Mouse (Mus musculus) small intestine, adult 10 weeks (tissue): ENCODE measurements around the gene Slc17a6. TPM values are rescaled to one million over a fixed set of nuclear protein-coding genes. Genes with fewer than 3 reads are reported as not detected.

Source experiments
- polyA plus RNA-seq: library from polyadenylated mRNA; stranded (reverse); fragments of 350-450 nt; fragmentation: Illumina TruSeq; extraction: RNeasy Lipid Tissue Mini Kit (QIAGEN cat#74804); gene quantifications from one replicate; pipeline ENCODE4 v1.2.3, GENCODE M21; 2014; ENCODE audit warnings: low replicate concordance

Gene Slc17a6
- polyA plus RNA-seq, result 0.11 TPM

GRCm38 (mm10) chr7:51621694-51622145 lies at the start of gene Slc17a6:
TSS of gene Slc17a6 (plus strand) at chr7:51622006.

Other genes with a start within 250 kb of the Slc17a6 start
- gene Ano5, start 111.0 kb upstream of the Slc17a6 start, polyA plus RNA-seq, result 0.63 TPM
- 21.2 TPM for gene Gas2, start 240.0 kb downstream of the Slc17a6 start, polyA plus RNA-seq
- 9.6 TPM for gene Fancf, start 240.3 kb downstream of the Slc17a6 start, polyA plus RNA-seq